Comparison of ENCODE assay signal across 11 mouse cellular contexts in the genomic region with DNA sequence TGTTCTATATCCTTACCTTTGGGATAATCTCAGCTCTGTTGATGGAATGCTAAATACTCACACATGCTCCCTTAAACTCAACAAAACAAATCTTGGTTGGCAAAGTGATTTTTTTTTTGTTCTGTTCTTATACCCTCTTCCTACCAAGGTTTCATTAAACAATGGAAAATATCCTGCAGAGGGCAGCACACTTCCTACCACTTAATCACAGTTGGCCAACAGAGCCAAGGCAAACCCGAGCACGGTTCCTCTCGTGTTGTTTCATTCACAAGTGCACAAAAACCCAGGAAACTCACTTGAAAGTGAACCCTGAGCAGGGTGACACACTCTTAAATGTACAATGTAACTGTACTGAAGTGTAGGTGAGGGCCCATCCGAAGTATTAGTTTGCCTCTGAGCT.
DNase-seq lines count a peak whose midpoint lies in the region; ATAC-seq and TF ChIP-seq lines count a peak whose summit lies in the region.
"Had no signal": no experiment of that assay in that cellular context is flagged by ENCODE, and none has a peak within 500 bp of the region (broad histone marks: within the 10 kb centered on the region; RNA-seq: fewer than 3 reads in every experiment).

No protein-coding gene starts in this region.

- no peaks in the 10 kb centered on the region for H3K27me3 ChIP-seq in limb, embryonic 14.5 days (ENCODE audit: control insufficient read depth, insufficient read depth, low read length)
- no peaks in the 10 kb centered on the region for H3K27me3 ChIP-seq in limb, embryonic 10.5 days (ENCODE audit: low read depth, poor library complexity, severe bottlenecking)
- H3K27me3 ChIP-seq: forebrain, embryonic 15.5 days; lung, embryonic 15.5 days had no signal

- H3K9me3 ChIP-seq in limb, embryonic 14.5 days (ENCODE audit: control insufficient read depth, low read length): no peaks in the 10 kb centered on the region
- H3K9me3 ChIP-seq in limb, embryonic 10.5 days (replicated peaks): no peaks in the 10 kb centered on the region
- H3K9me3 ChIP-seq: forebrain, embryonic 15.5 days; lung, embryonic 15.5 days had no signal

- intact Hi-C loops in heart, postnatal 36 days (cut with DNase I): loop anchor here (2.0 kb wide), 1 partner anchor 271 kb away; no protein-coding TSS in a partner anchor

- H3K4me2 ChIP-seq in limb, embryonic 14.5 days (replicated peaks; ENCODE audit: low read depth, low read length, severe bottlenecking): no peak overlapping the region
- H3K4me2 ChIP-seq: forebrain, embryonic 15.5 days; lung, embryonic 15.5 days had no signal

- TF ChIP-seq POLR2A in limb, embryonic 14.5 days (IDR thresholded peaks at IDR 0.05; ENCODE audit: borderline replicate concordance, extremely low read depth, insufficient read depth, insufficient read length): no peak

- WGBS in limb, embryonic 14.5 days: 73% methylated on average over 4 of the region's 4 CpGs
- WGBS in limb, embryonic 10.5 days: 84% methylated on average over 4 of the region's 4 CpGs

- H3K27ac ChIP-seq in limb, embryonic 14.5 days (replicated peaks; ENCODE audit: low read depth, low read length): no peak overlapping the region
- H3K27ac ChIP-seq in limb, embryonic 10.5 days: no peak overlapping the region
- H3K27ac ChIP-seq: forebrain, embryonic 15.5 days; lung, embryonic 15.5 days had no signal

- H3K36me3 ChIP-seq in limb, embryonic 14.5 days (ENCODE audit: control insufficient read depth, insufficient read depth, low read length): peaks cover 84% of the 10 kb centered on the region
- H3K36me3 ChIP-seq in limb, embryonic 10.5 days: peaks cover 5% of the 10 kb centered on the region; the same call in 1 of the 2 replicates
- H3K36me3 ChIP-seq: forebrain, embryonic 15.5 days had no signal

- no peak overlapping the region for H3K4me3 ChIP-seq in limb, embryonic 14.5 days (replicated peaks; ENCODE audit: low read length)
- no peak overlapping the region for H3K4me3 ChIP-seq in limb, embryonic 10.5 days
- H3K4me3 ChIP-seq: forebrain, embryonic 15.5 days; lung, embryonic 15.5 days had no signal

- peak; percentile 33 to 46 for DNase-seq in heart, adult 18-20 months
- DNase-seq in heart, postnatal 36 days: no peak
- DNase-seq in limb, embryonic 14.5 days (ENCODE audit: low spot score): peak; percentile 57
- DNase-seq in limb, embryonic 10.5 days (ENCODE audit: low spot score): no peak
- DNase-seq in adrenal gland, postnatal 14 days: peak; percentile 53
- peak; percentile 28 for DNase-seq in retina, embryonic 14.5 days (ENCODE audit: low spot score)
- no peak for DNase-seq in T-cell, adult 2 months (ENCODE audit: low spot score)
- DNase-seq: cerebellum, adult 8-10 months; thymus, postnatal 25 days had no signal

- no peaks in the 10 kb centered on the region for H3K4me1 ChIP-seq in limb, embryonic 14.5 days (ENCODE audit: control insufficient read depth, insufficient read depth, low read length)
- H3K4me1 ChIP-seq in limb, embryonic 10.5 days: no peaks in the 10 kb centered on the region
- H3K4me1 ChIP-seq: forebrain, embryonic 15.5 days; lung, embryonic 15.5 days had no signal

- H3K9ac ChIP-seq in limb, embryonic 14.5 days (ENCODE audit: low read depth, low read length, severe bottlenecking): no peak overlapping the region
- H3K9ac ChIP-seq: forebrain, embryonic 15.5 days; lung, embryonic 15.5 days had no signal

- no peak for ATAC-seq in limb, embryonic 14.5 days (ENCODE audit: low FRiP score, low read depth)
- ATAC-seq: forebrain, embryonic 15.5 days had no signal

Comparison
In these comparisons a context has a peak if more than half of its experiments do, and no peak if none do; other contexts are left out.
1. DNase-seq: peak in heart, adult 18-20 months (2 of 2), limb, embryonic 14.5 days (single experiment), adrenal gland, postnatal 14 days (single experiment) and retina, embryonic 14.5 days (single experiment); none in heart, postnatal 36 days (0 of 2), limb, embryonic 10.5 days (single experiment) and T-cell, adult 2 months (single experiment).